Mouse (Mus musculus): Measurements from ENCODE around the gene Dusp10. TPM values are rescaled to one million over a fixed set of nuclear protein-coding genes. Genes with fewer than 3 reads are reported as not detected.

The Dusp10 gene
- polyA plus RNA-seq, 1 experiment from 2014 or later = 13.2 TPM

- H3K27ac ChIP-seq (replicated peaks) = peak overlapping the region; percentile 99
- ATAC-seq (ENCODE audit: extremely low read depth, insufficient number of reproducible peaks, low FRiP score, low TSS enrichment) = no peak
- no peaks in the 10 kb centered on the region for H3K9me3 ChIP-seq
- H3K27me3 ChIP-seq (replicated peaks) = no peaks in the 10 kb centered on the region
- peaks cover 33% of the 10 kb centered on the region for H3K4me1 ChIP-seq
- H3K36me3 ChIP-seq = peaks cover 12% of the 10 kb centered on the region
- WGBS = 23% methylated on average over 19 of the region's 19 CpGs
- peak overlapping the region; percentile 85 for H3K4me3 ChIP-seq
- peak overlapping the region; percentile 98 for H3K9ac ChIP-seq
- peak overlapping the region; percentile 77 for H3K4me2 ChIP-seq
Measured at GRCm38 (mm10) chr1:184032682-184033389, 19.7 kb downstream of the Dusp10 start.

GRCm38 (mm10) chr1:184033390-184034010 lies 20.4 kb downstream of the Dusp10 start:
- under 1% methylated on average over 63 of the region's 63 CpGs for whole genome bisulfite sequencing
- H3K4me2 ChIP-seq = peak overlapping the region; percentile 77
- no peaks in the 10 kb centered on the region for H3K9me3 ChIP-seq
- H3K9ac ChIP-seq = peak overlapping the region; percentile 98
- peaks cover 40% of the 10 kb centered on the region for H3K4me1 ChIP-seq
- H3K27ac ChIP-seq (replicated peaks) = peak overlapping the region; percentile 99
- H3K27me3 ChIP-seq (replicated peaks) = no peaks in the 10 kb centered on the region
- peak; percentile 62 for ATAC-seq (ENCODE audit: extremely low read depth, insufficient number of reproducible peaks, low FRiP score, low TSS enrichment)
- H3K4me3 ChIP-seq = peak overlapping the region; percentile 85
- peaks cover 18% of the 10 kb centered on the region for H3K36me3 ChIP-seq

- Histone ChIP-seq H3K9me3 (no peaks in the 10 kb centered on the region), H3K27me3 (replicated peaks) (no peaks in the 10 kb centered on the region), H3K9ac (peak within 1 kb of the TSS; percentile 98), H3K27ac (replicated peaks) (peak within 1 kb of the TSS; percentile 99), H3K4me2 (peak within 1 kb of the TSS; percentile 77), H3K36me3 (peaks cover 22% of the 10 kb centered on the region), H3K4me3 (peak within 1 kb of the TSS; percentile 85), H3K4me1 (peaks cover 46% of the 10 kb centered on the region)
- WGBS = under 1% methylated on average over 38 of the region's 38 CpGs
- peak; percentile 98 for ATAC-seq (ENCODE audit: extremely low read depth, insufficient number of reproducible peaks, low FRiP score, low TSS enrichment)
Measured at GRCm38 (mm10) chr1:184034011-184034557, 21.0 kb downstream of the Dusp10 start, which contains the start of gene 1700056E22Rik. Gene 1700056E22Rik, minus strand, starts transcription at chr1:184034301.

GRCm38 (mm10) chr1:184034741-184035181 lies 21.7 kb downstream of the Dusp10 start:
- Histone ChIP-seq H3K36me3 (peaks cover 28% of the 10 kb centered on the region), H3K9me3 (no peaks in the 10 kb centered on the region), H3K4me1 (peaks cover 53% of the 10 kb centered on the region), H3K4me2 (peak overlapping the region; percentile 77), H3K27me3 (replicated peaks) (no peaks in the 10 kb centered on the region), H3K9ac (peak overlapping the region; percentile 88), H3K4me3 (peak overlapping the region; percentile 85), H3K27ac (replicated peaks) (peak overlapping the region; percentile 87)
- ATAC-seq (ENCODE audit: extremely low read depth, insufficient number of reproducible peaks, low FRiP score, low TSS enrichment) = no peak
- WGBS = under 1% methylated on average over 12 of the region's 12 CpGs

GRCm38 (mm10) chr1:184035346-184035903 lies 22.3 kb downstream of the Dusp10 start:
- ATAC-seq (ENCODE audit: extremely low read depth, insufficient number of reproducible peaks, low FRiP score, low TSS enrichment) = no peak
- Histone ChIP-seq H3K27me3 (replicated peaks) (no peaks in the 10 kb centered on the region), H3K4me2 (peak overlapping the region; percentile 77), H3K4me3 (peak overlapping the region; percentile 85), H3K4me1 (peaks cover 59% of the 10 kb centered on the region), H3K36me3 (peaks cover 28% of the 10 kb centered on the region), H3K27ac (replicated peaks) (peak overlapping the region; percentile 87), H3K9ac (peak overlapping the region; percentile 88), H3K9me3 (no peaks in the 10 kb centered on the region)
- 5% methylated on average over 12 of the region's 12 CpGs for WGBS

- no peak overlapping the region for H3K4me3 ChIP-seq
- H3K4me2 ChIP-seq = 0 out of 2 replicates have a peak overlapping the region, but pooled peaks have one; percentile 33
- WGBS = 77% methylated on average over 4 of the region's 4 CpGs
- no peak for ATAC-seq (ENCODE audit: extremely low read depth, insufficient number of reproducible peaks, low FRiP score, low TSS enrichment)
- H3K36me3 ChIP-seq = peaks cover 28% of the 10 kb centered on the region
- H3K9ac ChIP-seq = no peak overlapping the region
- no peak overlapping the region for H3K27ac ChIP-seq (replicated peaks)
- peaks cover 76% of the 10 kb centered on the region for H3K4me1 ChIP-seq
- no peaks in the 10 kb centered on the region for H3K9me3 ChIP-seq
- no peaks in the 10 kb centered on the region for H3K27me3 ChIP-seq (replicated peaks)
Measured at GRCm38 (mm10) chr1:184037802-184038201, 24.7 kb downstream of the Dusp10 start.

- 91% methylated on average over 10 of the region's 10 CpGs for WGBS
- Histone ChIP-seq H3K36me3 (peaks cover 28% of the 10 kb centered on the region), H3K9me3 (no peaks in the 10 kb centered on the region), H3K27ac (replicated peaks) (peak overlapping the region; percentile 98; the same call in 1 of the 2 replicates), H3K27me3 (replicated peaks) (no peaks in the 10 kb centered on the region), H3K4me3 (no peak overlapping the region), H3K4me2 (peak overlapping the region; percentile 33; the same call in 1 of the 2 replicates), H3K4me1 (peaks cover 79% of the 10 kb centered on the region), H3K9ac (no peak overlapping the region)
- ATAC-seq (ENCODE audit: extremely low read depth, insufficient number of reproducible peaks, low FRiP score, low TSS enrichment) = no peak
Measured at GRCm38 (mm10) chr1:184039301-184039700, 26.2 kb downstream of the Dusp10 start.

GRCm38 (mm10) chr1:184040181-184040580 lies 27.1 kb downstream of the Dusp10 start:
- peak overlapping the region; percentile 33 for H3K4me2 ChIP-seq

GRCm38 (mm10) chr1:184040906-184041305 lies 27.8 kb downstream of the Dusp10 start:
- whole genome bisulfite sequencing = 63% methylated on average over 1 of the region's 1 CpGs
- Histone ChIP-seq H3K4me1 (peaks cover 75% of the 10 kb centered on the region), H3K4me2 (peak overlapping the region; percentile 59), H3K36me3 (peaks cover 33% of the 10 kb centered on the region), H3K27ac (replicated peaks) (peak overlapping the region; percentile 98), H3K27me3 (replicated peaks) (no peaks in the 10 kb centered on the region), H3K9me3 (no peaks in the 10 kb centered on the region), H3K4me3 (no peak overlapping the region), H3K9ac (peak overlapping the region; percentile 76)
- no peak for ATAC-seq (ENCODE audit: extremely low read depth, insufficient number of reproducible peaks, low FRiP score, low TSS enrichment)

More at GRCm38 (mm10) chr1:184040181-184040580, 27.1 kb downstream of the Dusp10 start:
- WGBS = 94% methylated on average over 11 of the region's 11 CpGs
- no peaks in the 10 kb centered on the region for H3K27me3 ChIP-seq (replicated peaks)
- no peaks in the 10 kb centered on the region for H3K9me3 ChIP-seq
- no peak overlapping the region for H3K4me3 ChIP-seq
- peaks cover 33% of the 10 kb centered on the region for H3K36me3 ChIP-seq
- no peak for ATAC-seq (ENCODE audit: extremely low read depth, insufficient number of reproducible peaks, low FRiP score, low TSS enrichment)
- H3K4me1 ChIP-seq = peaks cover 79% of the 10 kb centered on the region
- peak overlapping the region; percentile 98 for H3K27ac ChIP-seq (replicated peaks)
- no peak overlapping the region for H3K9ac ChIP-seq

- Histone ChIP-seq H3K27ac (replicated peaks) (peak overlapping the region; percentile 98), H3K36me3 (peaks cover 30% of the 10 kb centered on the region), H3K9me3 (no peaks in the 10 kb centered on the region), H3K4me3 (peak overlapping the region; percentile 30), H3K4me1 (peaks cover 64% of the 10 kb centered on the region), H3K4me2 (peak overlapping the region; percentile 59), H3K27me3 (replicated peaks) (no peaks in the 10 kb centered on the region), H3K9ac (peak overlapping the region; percentile 76)
- 39% methylated on average over 9 of the region's 9 CpGs for WGBS
- ATAC-seq (ENCODE audit: extremely low read depth, insufficient number of reproducible peaks, low FRiP score, low TSS enrichment) = peak; percentile 69
Measured at GRCm38 (mm10) chr1:184041778-184042573, 28.9 kb downstream of the Dusp10 start.

Data from heart, embryonic 13.5 days (tissue).